Mouse (Mus musculus): Measurements from ENCODE around the gene Agl.

GRCm38 (mm10) chr3:116848936-116849335, 41.0 kb upstream of the Agl start:
- TF ChIP-seq CTCF (IDR thresholded peaks at IDR 0.05; ENCODE audit: control insufficient read depth, insufficient read depth, insufficient read length), result no peak
- TF ChIP-seq MYOG (IDR thresholded peaks at IDR 0.05; ENCODE audit: control insufficient read depth, extremely low read depth, insufficient read length), result no peak
- TF ChIP-seq MAX (IDR thresholded peaks at IDR 0.05), result no peak
- TF ChIP-seq FOSL1 (IDR thresholded peaks at IDR 0.05; ENCODE audit: insufficient read depth, low read length, poor library complexity, severe bottlenecking), result no peak
